Mouse (Mus musculus) hindbrain, embryonic 15.5 days (tissue): ENCODE results near the gene 1110059G10Rik. TPM values are rescaled to one million over a fixed set of nuclear protein-coding genes. Genes with fewer than 3 reads are reported as not detected.
A peak's percentile ranks its signal among the peaks of the same experiment; 100 is the strongest.

ENCODE experiments used
- ATAC-seq: fragments of 200-750 bp; cut with Nextera tagmentation; 2 replicates; pipeline ENCODE4 v1.8.0; 2017; ENCODE audit warnings: low read depth, moderate number of reproducible peaks, moderate TSS enrichment; ENCODE audit not compliant: low FRiP score
- H3K27ac ChIP-seq: fragments of 300-500 bp; sonication (generic); replicated peaks from 2 replicates; pipeline ENCODE4 v1.5.1; 2015; ENCODE audit warnings: mild to moderate bottlenecking, inconsistent platforms
- H3K27me3 ChIP-seq: fragments of 300-500 bp; sonication (generic); 2 replicates; pipeline ENCODE4 v1.6.1; 2015; ENCODE audit warnings: control low read depth, inconsistent platforms
- H3K36me3 ChIP-seq: fragments of 300-500 bp; sonication (generic); 2 replicates; pipeline ENCODE4 v1.6.1; 2015; ENCODE audit warnings: control low read depth, inconsistent platforms
- H3K4me1 ChIP-seq: fragments of 300-500 bp; sonication (generic); replicated peaks from 2 replicates; pipeline ENCODE4 v1.6.1; 2015; ENCODE audit warnings: control low read depth, inconsistent platforms
- H3K4me2 ChIP-seq: fragments of 300-500 bp; sonication (generic); 2 replicates; pipeline ENCODE4 v1.6.1; 2015; ENCODE audit warnings: moderate library complexity, mild to moderate bottlenecking, inconsistent platforms
- H3K4me3 ChIP-seq: fragments of 300-500 bp; sonication (generic); 2 replicates; pipeline ENCODE4 v1.5.1; 2015; ENCODE audit warnings: mild to moderate bottlenecking, inconsistent platforms
- H3K9ac ChIP-seq: fragments of 300-500 bp; sonication (generic); 2 replicates; pipeline ENCODE4 v1.6.1; 2015; ENCODE audit warnings: inconsistent platforms
- H3K9me3 ChIP-seq: fragments of 300-500 bp; sonication (generic); 2 replicates; pipeline ENCODE4 v1.6.1; 2016; ENCODE audit warnings: control low read depth, inconsistent platforms
- WGBS: fragments of 180-500 bp; shearing (Covaris S2); methylation state at CpG from one replicate; pipeline ENCODE4 v1.1.7; 2015; 5-methylcytosine and 5-hydroxymethylcytosine counted together
- polyA plus RNA-seq: library from polyadenylated mRNA; unstranded; fragments of >200 nt; fragmentation: Nextera tagmentation; extraction: Ambion mirVana; gene quantifications from 2 replicates; pipeline ENCODE4 v1.2.1, GENCODE M21; 2015

Gene 1110059G10Rik
- polyA plus RNA-seq, result 24.0 and 32.8 TPM in 2 replicates

- H3K9ac ChIP-seq, result peak within 1 kb of the TSS; percentile 59
- WGBS, result under 1% methylated on average over 63 of the region's 64 CpGs
- H3K27ac ChIP-seq, result peak within 1 kb of the TSS; percentile 81
- peak within 1 kb of the TSS; percentile 60 for H3K4me3 ChIP-seq
- ATAC-seq, result peak; percentile 97
- H3K4me1 ChIP-seq, result peaks cover 8% of the 10 kb centered on the region
- H3K4me2 ChIP-seq, result peak within 1 kb of the TSS; percentile 87
- H3K36me3 ChIP-seq, result peaks cover 13% of the 10 kb centered on the region
- no peaks in the 10 kb centered on the region for H3K9me3 ChIP-seq
- H3K27me3 ChIP-seq, result no peaks in the 10 kb centered on the region
These were observed at the start of gene 1110059G10Rik, which contains the start of gene Kif15 for GRCm38 (mm10) chr9:122950643-122951475. Gene 1110059G10Rik (minus strand): TSS chr9:122951000. Gene Kif15 (plus strand): TSS chr9:122951046.

GRCm38 (mm10) chr9:122999193-122999586 is 48.4 kb upstream of the 1110059G10Rik start:
- ATAC-seq, result no peak
- H3K9me3 ChIP-seq, result no peaks in the 10 kb centered on the region
- 95% methylated on average over 4 of the region's 4 CpGs for WGBS
- no peak overlapping the region for H3K9ac ChIP-seq
- no peak overlapping the region for H3K4me2 ChIP-seq
- H3K27ac ChIP-seq, result no peak overlapping the region
- no peaks in the 10 kb centered on the region for H3K27me3 ChIP-seq
- H3K4me1 ChIP-seq, result no peaks in the 10 kb centered on the region
- no peak overlapping the region for H3K4me3 ChIP-seq
- 0 out of 2 replicates have a peak, but pooled peaks cover 3% of the 10 kb centered on the region for H3K36me3 ChIP-seq

GRCm38 (mm10) chr9:122998406-122999192 is 47.8 kb upstream of the 1110059G10Rik start:
- Histone ChIP-seq H3K36me3 (0 out of 2 replicates have a peak, but pooled peaks cover 3% of the 10 kb centered on the region), H3K4me1 (no peaks in the 10 kb centered on the region), H3K9ac (no peak overlapping the region), H3K27me3 (no peaks in the 10 kb centered on the region), H3K27ac (no peak overlapping the region), H3K9me3 (no peaks in the 10 kb centered on the region), H3K4me3 (no peak overlapping the region), H3K4me2 (no peak overlapping the region)
- 97% methylated on average over 10 of the region's 10 CpGs for WGBS
- ATAC-seq, result no peak

GRCm38 (mm10) chr9:122928915-122929314 is 21.9 kb downstream of the 1110059G10Rik start:
- ATAC-seq, result no peak
- Histone ChIP-seq H3K4me2 (no peak overlapping the region), H3K9me3 (no peaks in the 10 kb centered on the region), H3K4me1 (peaks cover 1% of the 10 kb centered on the region), H3K36me3 (peaks cover 73% of the 10 kb centered on the region), H3K27me3 (no peaks in the 10 kb centered on the region), H3K9ac (no peak overlapping the region), H3K4me3 (no peak overlapping the region), H3K27ac (no peak overlapping the region)
- 96% methylated on average over 3 of the region's 3 CpGs for WGBS

- Histone ChIP-seq H3K4me3 (peak within 1 kb of the TSS; percentile 90), H3K27me3 (no peaks in the 10 kb centered on the region), H3K36me3 (peaks cover 32% of the 10 kb centered on the region), H3K27ac (peak within 1 kb of the TSS; percentile 88), H3K9ac (peak within 1 kb of the TSS; percentile 99), H3K4me1 (peaks cover 6% of the 10 kb centered on the region), H3K9me3 (no peaks in the 10 kb centered on the region), H3K4me2 (peak within 1 kb of the TSS; percentile 73)
- WGBS, result under 1% methylated on average over 43 of the region's 43 CpGs
- peak; percentile 99 for ATAC-seq
These were observed 27.8 kb downstream of the 1110059G10Rik start, which contains the start of gene Zfp105 for GRCm38 (mm10) chr9:122922936-122923381. Gene Zfp105 (plus strand): TSS chr9:122923072.

- peak; percentile 76; the same call in 1 of the 2 replicates for ATAC-seq
- Histone ChIP-seq H3K27ac (peak overlapping the region; percentile 88; the same call in 1 of the 2 replicates), H3K9me3 (no peaks in the 10 kb centered on the region), H3K4me3 (peak overlapping the region; percentile 90), H3K9ac (peak overlapping the region; percentile 99), H3K27me3 (no peaks in the 10 kb centered on the region), H3K36me3 (peaks cover 27% of the 10 kb centered on the region), H3K4me1 (peaks cover 6% of the 10 kb centered on the region), H3K4me2 (peak overlapping the region; percentile 73)
- 22% methylated on average over 3 of the region's 3 CpGs for WGBS
These were observed 28.4 kb downstream of the 1110059G10Rik start for GRCm38 (mm10) chr9:122922436-122922835.

GRCm38 (mm10) chr9:122902717-122903535 is 47.9 kb downstream of the 1110059G10Rik start:
- H3K27me3 ChIP-seq, result no peaks in the 10 kb centered on the region
- 14% methylated on average over 32 of the region's 32 CpGs for WGBS
- H3K9me3 ChIP-seq, result no peaks in the 10 kb centered on the region
- peak overlapping the region; percentile 82 for H3K4me2 ChIP-seq
- peak overlapping the region; percentile 57 for H3K4me3 ChIP-seq
- peaks cover 16% of the 10 kb centered on the region for H3K4me1 ChIP-seq
- H3K36me3 ChIP-seq, result peaks cover 6% of the 10 kb centered on the region; the same call in 1 of the 2 replicates
- H3K9ac ChIP-seq, result peak overlapping the region; percentile 63
- peak overlapping the region; percentile 63; the same call in 1 of the 2 replicates for H3K27ac ChIP-seq
- peak; percentile 99 for ATAC-seq

- H3K36me3 ChIP-seq, result peaks cover 3% of the 10 kb centered on the region
- no peak for ATAC-seq
- peaks cover under 1% of the 10 kb centered on the region; the same call in 1 of the 2 replicates for H3K9me3 ChIP-seq
- no peaks in the 10 kb centered on the region for H3K27me3 ChIP-seq
- WGBS, result 93% methylated on average over 2 of the region's 2 CpGs
- peaks cover 16% of the 10 kb centered on the region for H3K4me1 ChIP-seq
- H3K9ac ChIP-seq, result no peak overlapping the region
- no peak overlapping the region for H3K4me2 ChIP-seq
- H3K4me3 ChIP-seq, result no peak overlapping the region
- no peak overlapping the region for H3K27ac ChIP-seq
These were observed 49.8 kb downstream of the 1110059G10Rik start for GRCm38 (mm10) chr9:122901047-122901446.

Other genes starting within 250 kb of the 1110059G10Rik start
- gene Topaz1, start 203.7 kb downstream of the 1110059G10Rik start, polyA plus RNA-seq, result not detected in 2 replicates
- 7.7 and 8.5 TPM in 2 replicates for gene Tcaim, start 145.5 kb downstream of the 1110059G10Rik start, polyA plus RNA-seq
- gene Gm35549, start 107.0 kb downstream of the 1110059G10Rik start, polyA plus RNA-seq, result 0.53 and 0.66 TPM in 2 replicates
- gene Zfp445, start 85.0 kb downstream of the 1110059G10Rik start, polyA plus RNA-seq, result 96.3 and 96.8 TPM in 2 replicates
- 3.3 and 4.5 TPM in 2 replicates for gene Zkscan7, start 65.3 kb downstream of the 1110059G10Rik start, polyA plus RNA-seq
- 18.3 and 19.5 TPM in 2 replicates for gene Zfp105, start 27.9 kb downstream of the 1110059G10Rik start, polyA plus RNA-seq
- gene Kif15, start within 50 bp of the 1110059G10Rik start, polyA plus RNA-seq, result 13.4 and 17.4 TPM in 2 replicates
- gene Tmem42, start 70.3 kb upstream of the 1110059G10Rik start, polyA plus RNA-seq, result 27.2 and 28.2 TPM in 2 replicates
- gene Tgm4, start 83.7 kb upstream of the 1110059G10Rik start, polyA plus RNA-seq, result 0.53 and 1.1 TPM in 2 replicates
- 87.1 and 93.5 TPM in 2 replicates for gene Zdhhc3, start 162.2 kb upstream of the 1110059G10Rik start, polyA plus RNA-seq
- gene Exosc7, start 162.2 kb upstream of the 1110059G10Rik start, polyA plus RNA-seq, result 78.1 and 79.3 TPM in 2 replicates
- gene Clec3b, start 199.9 kb upstream of the 1110059G10Rik start, polyA plus RNA-seq, result 3.2 and 3.6 TPM in 2 replicates